Mouse (Mus musculus) cerebellum, postnatal 36 days (tissue): ENCODE data around the gene Gm5346.
"Not testable (repeated sequence)": the region's sequence is repeated elsewhere in the genome, so short reads cannot be mapped to it uniquely, and the experiment has no call there.

Experiments used
- DNase-seq, 2 experiments: peaks; one replicate each; pipeline ENCODE4 v3.0.0; 2021 to 2022; ENCODE audit warnings: mixed read lengths in 2 of 2

Gene Gm5346

DNA sequence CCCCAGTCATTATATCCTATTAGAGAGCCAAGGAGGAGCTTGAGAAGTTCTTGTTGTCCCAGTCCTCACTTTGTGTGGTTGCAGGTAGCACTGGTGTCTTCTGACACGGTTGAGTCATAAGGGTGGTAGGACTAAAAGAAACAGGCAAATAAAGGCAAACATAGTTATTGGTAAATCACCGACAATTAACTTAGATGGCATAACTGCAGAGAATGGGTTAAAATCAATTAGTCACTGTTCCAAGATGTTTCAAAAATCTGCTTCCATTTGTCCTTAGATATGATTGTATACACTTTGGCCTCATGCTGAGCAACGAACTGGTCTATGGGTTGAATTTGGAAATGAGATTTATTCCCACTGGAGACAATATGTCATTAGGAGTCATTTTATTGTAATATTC is at the start of gene Gm5346:
TSS of gene Gm5346 (minus strand) at position 101 of the 400 bp plus-strand sequence.
- no peak for DNase-seq

DNA sequence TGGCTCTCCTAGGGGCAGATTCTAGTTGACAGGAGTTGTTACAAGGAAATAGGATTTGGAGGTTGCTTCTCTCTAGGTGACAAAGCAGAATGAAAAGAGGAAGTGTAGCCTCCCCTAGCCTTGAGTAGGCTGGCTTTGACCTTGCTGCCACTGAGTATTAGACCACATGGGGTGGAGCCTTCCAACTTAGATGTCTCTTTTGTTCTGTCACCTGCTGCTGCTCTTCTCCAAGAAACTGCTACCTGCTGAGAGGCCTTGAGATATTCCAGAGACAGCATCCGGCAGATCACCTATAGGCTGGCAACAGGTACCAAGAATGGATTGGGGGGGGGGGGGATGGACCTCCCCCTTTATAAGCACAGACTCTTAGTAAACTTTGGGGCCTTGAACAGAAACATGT is 11.0 kb downstream of the Gm5346 start:
- DNase-seq: no peak

DNA sequence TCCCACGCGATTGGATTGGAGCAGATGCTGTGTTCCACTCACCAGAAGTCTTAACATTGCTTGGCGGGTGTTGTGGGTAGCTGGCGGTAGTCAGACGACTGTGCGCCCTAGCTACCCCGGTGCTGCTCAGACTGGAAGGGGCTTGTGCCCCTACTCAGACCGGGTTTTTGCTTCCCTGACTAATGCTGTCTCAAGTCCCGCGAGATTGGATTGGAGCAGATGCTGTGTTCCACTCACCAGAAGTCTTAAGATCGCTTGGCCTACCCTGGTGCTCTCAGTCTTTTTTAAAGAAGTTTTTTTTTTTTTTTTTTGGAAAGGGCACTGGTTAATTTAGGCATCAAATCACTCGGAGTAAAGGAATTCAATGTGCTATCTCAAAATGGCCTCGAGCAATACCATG is 23.4 kb downstream of the Gm5346 start:
- DNase-seq: not testable (repeated sequence)

DNA sequence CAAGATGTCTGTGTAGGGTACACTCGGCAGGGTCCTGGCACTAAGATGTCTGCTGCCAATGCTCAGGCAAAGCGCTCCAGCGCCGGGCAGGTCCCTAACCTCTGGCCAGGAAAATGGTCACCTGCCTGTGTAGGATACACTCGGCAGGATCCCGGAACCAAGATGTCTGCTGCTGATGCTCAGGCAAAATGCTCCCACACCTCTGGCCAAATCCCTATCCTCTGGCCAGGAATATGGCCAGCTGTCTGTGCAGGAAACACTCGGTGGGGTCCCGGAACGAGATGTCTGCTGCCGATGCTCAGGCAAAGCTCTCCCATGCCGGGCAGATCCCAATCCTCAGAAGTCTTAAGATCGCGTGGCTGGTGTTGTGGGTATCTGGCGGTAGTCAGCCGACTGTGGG is 23.9 kb downstream of the Gm5346 start:
- not testable (repeated sequence) for DNase-seq

DNA sequence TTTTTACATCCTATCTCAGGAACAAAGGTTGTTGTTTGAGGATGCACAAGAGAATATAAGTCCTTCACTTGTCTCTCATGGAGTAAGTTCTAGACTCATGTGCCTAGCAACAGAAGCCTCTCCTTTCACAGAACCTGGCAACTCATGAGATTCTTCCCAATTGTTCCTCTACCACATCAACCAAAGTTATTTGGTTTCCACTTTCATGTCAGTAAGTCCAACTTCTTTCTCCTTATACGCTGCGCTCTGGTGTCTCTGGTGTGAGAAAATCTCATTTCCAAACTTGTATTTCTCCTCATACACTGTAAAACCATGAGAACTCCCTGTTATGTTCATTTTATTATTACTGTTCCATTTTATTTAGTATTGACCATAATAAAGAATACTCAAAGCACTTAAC is 50.5 kb downstream of the Gm5346 start, which contains the start of gene Adam26a:
TSS of gene Adam26a (minus strand) at position 101 of the 400 bp plus-strand sequence.
- not testable (repeated sequence) for DNase-seq
